Mouse (Mus musculus) myocyte (in vitro differentiated cells): ENCODE results near the gene Tmem30c.

Experiments
- CEBPB ChIP-seq: IDR thresholded peaks from 2 replicates; pipeline ENCODE4 v1.6.1; 2011; ENCODE audit warnings: mild to moderate bottlenecking, moderate library complexity; ENCODE audit not compliant: poor library complexity, insufficient read depth, severe bottlenecking
- E2F4 ChIP-seq: IDR thresholded peaks from one replicate; pipeline ENCODE4 v1.6.1; 2011; ENCODE audit warnings: mild to moderate bottlenecking, control low read depth, moderate library complexity; ENCODE audit not compliant: insufficient read depth
- MAX ChIP-seq: IDR thresholded peaks from one replicate; pipeline ENCODE4 v1.6.1; 2011; ENCODE audit warnings: low read depth, mild to moderate bottlenecking, control low read depth
- MYOD1 ChIP-seq, 3 experiments: IDR thresholded peaks; one replicate each; pipeline ENCODE4 v1.6.1; 2011; ENCODE audit warnings: control low read depth in 2 of 3, low read depth in 2 of 3, mild to moderate bottlenecking in 2 of 3, moderate library complexity in 1 of 3; ENCODE audit not compliant: insufficient read length in 2 of 3, control insufficient read depth in 1 of 3
- MYOG ChIP-seq, 3 experiments: IDR thresholded peaks; one replicate each; pipeline ENCODE4 v1.6.1; 2011; ENCODE audit warnings: control low read depth in 2 of 3, low read depth in 2 of 3, mild to moderate bottlenecking in 2 of 3; ENCODE audit not compliant: insufficient read length in 2 of 3, control insufficient read depth in 1 of 3, insufficient read depth in 1 of 3
- POLR2A ChIP-seq: IDR thresholded peaks from one replicate; pipeline ENCODE4 v1.6.1; 2011; ENCODE audit warnings: low read depth, mild to moderate bottlenecking, control low read depth, moderate library complexity; ENCODE audit not compliant: insufficient read length
- POLR2AphosphoS2 ChIP-seq: IDR thresholded peaks from one replicate; pipeline ENCODE4 v1.6.1; 2011; ENCODE audit warnings: low read depth, control low read depth; ENCODE audit not compliant: insufficient read length
- REST ChIP-seq: IDR thresholded peaks from one replicate; pipeline ENCODE4 v1.6.1; 2011; ENCODE audit warnings: mild to moderate bottlenecking, control low read depth, moderate library complexity; ENCODE audit not compliant: insufficient read depth, insufficient read length
- SRF ChIP-seq: IDR thresholded peaks from one replicate; pipeline ENCODE4 v1.6.1; 2011; ENCODE audit warnings: low read depth; ENCODE audit not compliant: control insufficient read depth, insufficient read length
- TCF12 ChIP-seq: IDR thresholded peaks from one replicate; pipeline ENCODE4 v1.6.1; 2011; ENCODE audit warnings: mild to moderate bottlenecking, control low read depth; ENCODE audit not compliant: poor library complexity, insufficient read depth, severe bottlenecking
- TCF3 ChIP-seq: IDR thresholded peaks from one replicate; pipeline ENCODE4 v1.6.1; 2011; ENCODE audit warnings: low read depth, control low read depth; ENCODE audit not compliant: insufficient read length
- USF1 ChIP-seq: IDR thresholded peaks from one replicate; pipeline ENCODE4 v1.6.1; 2011; ENCODE audit warnings: low read depth, mild to moderate bottlenecking, control low read depth, moderate library complexity

GRCm38 (mm10) chr16:57280221-57281217 lies 12.1 kb downstream of the Tmem30c start:
- no peak for TF ChIP-seq POLR2AphosphoS2
- no peak for TF ChIP-seq POLR2A
- no peak for TF ChIP-seq MYOD1 (IDR thresholded peaks at IDR 0.05; ENCODE audit: control insufficient read depth in 1 of 3, insufficient read length in 2 of 3, low read depth in 2 of 3)
- no peak for TF ChIP-seq MYOG (IDR thresholded peaks at IDR 0.05; ENCODE audit: control insufficient read depth in 1 of 3, insufficient read depth in 1 of 3, insufficient read length in 2 of 3, low read depth in 2 of 3)
- TF ChIP-seq USF1 = no peak
- no peak for TF ChIP-seq E2F4
- no peak for TF ChIP-seq CEBPB
- TF ChIP-seq MAX = no peak
- TF ChIP-seq TCF3 = no peak
- TF ChIP-seq SRF = no peak
- no peak for TF ChIP-seq TCF12
- TF ChIP-seq REST = no peak
